Mouse (Mus musculus) heart, postnatal 0 days (tissue): ENCODE results near the gene Vps52. TPM values are rescaled to one million over a fixed set of nuclear protein-coding genes. Genes with fewer than 3 reads are reported as not detected.
"Not testable (repeated sequence)": the region's sequence is repeated elsewhere in the genome, so short reads cannot be mapped to it uniquely, and the experiment has no call there.

Experiments
- ATAC-seq: fragments of 200-750 bp; cut with Nextera tagmentation; 2 replicates; pipeline ENCODE4 v1.8.0; 2017; ENCODE audit warnings: low read depth, moderate number of reproducible peaks, moderate library complexity; ENCODE audit not compliant: insufficient read depth
- DNase-seq: peaks from one replicate; pipeline ENCODE4 v3.0.0-alpha.2; 2016; ENCODE audit warnings: low spot score
- H3K27ac ChIP-seq: fragments of 300-500 bp; sonication (generic); 2 replicates; pipeline ENCODE4 v1.5.1; 2014; ENCODE audit warnings: low read depth, mild to moderate bottlenecking
- H3K27me3 ChIP-seq: fragments of 300-500 bp; sonication (generic); 2 replicates; pipeline ENCODE4 v1.6.1; 2014; ENCODE audit warnings: low read length, mixed read lengths; ENCODE audit not compliant: control insufficient read depth, insufficient read depth
- H3K36me3 ChIP-seq: fragments of 300-500 bp; sonication (generic); replicated peaks from 2 replicates; pipeline ENCODE4 v1.6.1; 2014; ENCODE audit warnings: low read length, mixed read lengths; ENCODE audit not compliant: control insufficient read depth, insufficient read depth
- H3K4me1 ChIP-seq: fragments of 300-500 bp; sonication (generic); 2 replicates; pipeline ENCODE4 v1.6.1; 2014; ENCODE audit warnings: antibody characterized with exemption; ENCODE audit not compliant: control insufficient read depth, insufficient read depth
- H3K4me2 ChIP-seq: fragments of 300-500 bp; sonication (generic); 2 replicates; pipeline ENCODE4 v1.6.1; 2014; ENCODE audit warnings: low read depth, mild to moderate bottlenecking, low read length, moderate library complexity
- H3K4me3 ChIP-seq: fragments of 300-500 bp; sonication (generic); 2 replicates; pipeline ENCODE4 v1.5.1; 2014; ENCODE audit warnings: low read depth, low read length
- H3K9ac ChIP-seq: fragments of 300-500 bp; sonication (generic); replicated peaks from 2 replicates; pipeline ENCODE4 v1.6.1; 2014; ENCODE audit warnings: low read depth, low read length, mixed read lengths
- H3K9me3 ChIP-seq: fragments of 300-500 bp; sonication (generic); replicated peaks from 2 replicates; pipeline ENCODE4 v1.6.1; 2016; ENCODE audit warnings: low read length; ENCODE audit not compliant: control insufficient read depth
- CTCF ChIP-seq: IDR thresholded peaks from 2 replicates; pipeline ENCODE4 v1.5.1; 2016; ENCODE audit warnings: antibody characterized with exemption, control low read depth, low read depth
- EP300 ChIP-seq: IDR thresholded peaks from 2 replicates; pipeline ENCODE4 v1.6.1; 2016; ENCODE audit warnings: antibody characterized with exemption, low read depth
- WGBS: fragments of 180-500 bp; shearing (Covaris S2); extraction: QIAGEN DNeasy Blood & Tissue Kit; methylation state at CpG from one replicate; pipeline ENCODE4 v1.1.7; 2014; 5-methylcytosine and 5-hydroxymethylcytosine counted together
- polyA plus RNA-seq: library from polyadenylated mRNA; unstranded; fragments of >200 nt; fragmentation: Nextera tagmentation; extraction: Ambion mirVana; gene quantifications from 2 replicates; pipeline ENCODE4 v1.2.1, GENCODE M21; 2015
- total RNA-seq: library from RNA; depleted of rRNA; stranded (reverse); fragments of >200 nt; gene quantifications from 2 replicates; pipeline ENCODE4 v1.2.3, GENCODE M21; 2014; ENCODE audit warnings: low replicate concordance

The Vps52 gene
- total and polyA plus RNA-seq, 2 experiments from 2014 or later, result 27.8 to 31.8 TPM

- peak; percentile 86 for TF ChIP-seq CTCF
- H3K4me2 ChIP-seq, DNase-seq, H3K9ac ChIP-seq, H3K4me3 ChIP-seq, H3K9me3 ChIP-seq, ATAC-seq, H3K27ac ChIP-seq, H3K36me3 ChIP-seq: not testable (repeated sequence)
- peaks cover 37% of the 10 kb centered on the region for H3K27me3 ChIP-seq
- H3K4me1 ChIP-seq, result peaks cover 17% of the 10 kb centered on the region
- 8% methylated on average over 8 of the region's 8 CpGs for WGBS
These were observed 26.5 kb downstream of the Vps52 start for GRCm38 (mm10) chr17:33982136-33982535.

- TF ChIP-seq EP300 (no peak), CTCF (peak; percentile 69)
- Histone ChIP-seq H3K4me1 (no peaks in the 10 kb centered on the region), H3K27ac (no peak overlapping the region), H3K9ac (no peak overlapping the region), H3K27me3 (no peaks in the 10 kb centered on the region), H3K4me3 (no peak overlapping the region), H3K4me2 (no peak overlapping the region), H3K36me3 (no peaks in the 10 kb centered on the region), H3K9me3 (no peaks in the 10 kb centered on the region)
- peak; percentile 27; the same call in 1 of the 2 replicates for ATAC-seq
- DNase-seq, result peak; percentile 66
- WGBS, result 26% methylated on average over 10 of the region's 10 CpGs
These were observed 36.4 kb downstream of the Vps52 start for GRCm38 (mm10) chr17:33991788-33992664.

- no peaks in the 10 kb centered on the region for H3K27me3 ChIP-seq
- WGBS, result 84% methylated on average over 8 of the region's 8 CpGs
- no peak for TF ChIP-seq EP300
- TF ChIP-seq CTCF, result no peak
- no peak overlapping the region for H3K4me3 ChIP-seq
- H3K27ac ChIP-seq, result no peak overlapping the region
- no peaks in the 10 kb centered on the region for H3K36me3 ChIP-seq
- H3K4me2 ChIP-seq, result no peak overlapping the region
- no peak for DNase-seq
- H3K9ac ChIP-seq, result no peak overlapping the region
- H3K4me1 ChIP-seq, result peaks cover 4% of the 10 kb centered on the region; the same call in 1 of the 2 replicates
- no peak for ATAC-seq
- no peaks in the 10 kb centered on the region for H3K9me3 ChIP-seq
These were observed 39.3 kb downstream of the Vps52 start for GRCm38 (mm10) chr17:33994959-33995358.

- DNase-seq, result no peak
- no peak overlapping the region for H3K9ac ChIP-seq
- no peak overlapping the region for H3K4me2 ChIP-seq
- no peaks in the 10 kb centered on the region for H3K36me3 ChIP-seq
- H3K9me3 ChIP-seq, result no peaks in the 10 kb centered on the region
- peaks cover 4% of the 10 kb centered on the region; the same call in 1 of the 2 replicates for H3K4me1 ChIP-seq
- H3K27ac ChIP-seq, result no peak overlapping the region
- WGBS, result 38% methylated on average over 3 of the region's 3 CpGs
- H3K27me3 ChIP-seq, result no peaks in the 10 kb centered on the region
- ATAC-seq, result no peak
- TF ChIP-seq EP300 (no peak), CTCF (no peak)
- H3K4me3 ChIP-seq, result no peak overlapping the region
These were observed 40.0 kb downstream of the Vps52 start for GRCm38 (mm10) chr17:33995651-33996050.

GRCm38 (mm10) chr17:33997025-33997424 lies 41.4 kb downstream of the Vps52 start:
- H3K4me3 ChIP-seq, DNase-seq, H3K4me2 ChIP-seq, H3K27ac ChIP-seq, H3K9ac ChIP-seq, ATAC-seq, H3K36me3 ChIP-seq, H3K9me3 ChIP-seq, H3K27me3 ChIP-seq, H3K4me1 ChIP-seq: not testable (repeated sequence)
- WGBS, result 89% methylated on average over 2 of the region's 2 CpGs

- not testable (repeated sequence) for H3K27me3 ChIP-seq, H3K9ac ChIP-seq, H3K36me3 ChIP-seq, H3K4me2 ChIP-seq, ATAC-seq, H3K4me1 ChIP-seq, H3K9me3 ChIP-seq, H3K27ac ChIP-seq, DNase-seq, H3K4me3 ChIP-seq
- WGBS, result 47% methylated on average over 5 of the region's 5 CpGs
These were observed 43.1 kb downstream of the Vps52 start for GRCm38 (mm10) chr17:33998697-33999096.
